Mouse (Mus musculus) forebrain, embryonic 10.5 days (tissue): ENCODE measurements around the gene Abcg4. TPM values are rescaled to one million over a fixed set of nuclear protein-coding genes. Genes with fewer than 3 reads are reported as not detected.

Experiments used
- DNase-seq: peaks from one replicate; pipeline ENCODE4 v3.0.0-alpha.2; 2017; ENCODE audit warnings: low spot score; ENCODE audit errors: extremely low spot score
- H3K27ac ChIP-seq: fragments of 300-500 bp; sonication (generic); 2 replicates; pipeline ENCODE4 v1.5.1; 2016; ENCODE audit warnings: mild to moderate bottlenecking
- H3K27me3 ChIP-seq: fragments of 300-500 bp; sonication (generic); 2 replicates; pipeline ENCODE4 v1.6.1; 2016; ENCODE audit warnings: mild to moderate bottlenecking; ENCODE audit not compliant: poor library complexity, severe bottlenecking
- H3K36me3 ChIP-seq: fragments of 300-500 bp; sonication (generic); replicated peaks from 2 replicates; pipeline ENCODE4 v1.6.1; 2016; ENCODE audit warnings: mild to moderate bottlenecking, moderate library complexity
- H3K4me1 ChIP-seq: fragments of 300-500 bp; sonication (generic); 2 replicates; pipeline ENCODE4 v1.6.1; 2016
- H3K4me3 ChIP-seq: fragments of 300-500 bp; sonication (generic); 2 replicates; pipeline ENCODE4 v1.5.1; 2016; ENCODE audit warnings: mild to moderate bottlenecking, moderate library complexity
- H3K9me3 ChIP-seq: fragments of 300-500 bp; sonication (generic); 2 replicates; pipeline ENCODE4 v1.6.1; 2016; ENCODE audit warnings: mild to moderate bottlenecking, moderate library complexity
- WGBS: fragments of 180-500 bp; shearing (Covaris S2); methylation state at CpG from one replicate; pipeline ENCODE4 v1.1.7; 2016; 5-methylcytosine and 5-hydroxymethylcytosine counted together
- polyA plus RNA-seq: library from polyadenylated mRNA; unstranded; fragments of >200 nt; fragmentation: Nextera tagmentation; extraction: Ambion mirVana; gene quantifications from 2 replicates; pipeline ENCODE4 v1.2.1, GENCODE M21; 2016

Gene Abcg4
- polyA plus RNA-seq, 1 experiment from 2014 or later, result 5.3 TPM

DNA sequence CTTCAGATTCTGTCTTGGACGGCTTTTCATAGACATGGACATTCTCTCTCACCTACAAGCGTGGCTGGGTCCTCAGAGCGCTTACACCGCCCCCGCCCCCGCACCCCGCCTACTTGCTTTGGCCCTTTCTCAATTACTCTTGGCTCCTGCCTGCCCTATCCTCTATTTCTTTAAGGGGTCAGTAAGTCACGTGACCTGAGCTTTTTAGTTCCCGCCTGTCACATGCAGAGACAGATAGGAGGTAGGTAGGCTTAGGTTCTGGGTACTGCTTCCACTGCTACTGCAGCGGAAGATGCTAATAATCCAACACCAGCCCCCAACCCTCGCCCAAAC is 510 bp upstream of the Abcg4 start:
- no peak for DNase-seq
- H3K27ac ChIP-seq, result peak overlapping the region; percentile 81
- H3K4me1 ChIP-seq, result peaks cover 39% of the 10 kb centered on the region
- H3K36me3 ChIP-seq, result peaks cover 43% of the 10 kb centered on the region
- no peaks in the 10 kb centered on the region; the same call in 1 of the 2 replicates for H3K9me3 ChIP-seq
- peaks cover 46% of the 10 kb centered on the region for H3K27me3 ChIP-seq
- peak overlapping the region; percentile 64 for H3K4me3 ChIP-seq
- WGBS, result 4% methylated on average over 11 of the region's 11 CpGs

DNA sequence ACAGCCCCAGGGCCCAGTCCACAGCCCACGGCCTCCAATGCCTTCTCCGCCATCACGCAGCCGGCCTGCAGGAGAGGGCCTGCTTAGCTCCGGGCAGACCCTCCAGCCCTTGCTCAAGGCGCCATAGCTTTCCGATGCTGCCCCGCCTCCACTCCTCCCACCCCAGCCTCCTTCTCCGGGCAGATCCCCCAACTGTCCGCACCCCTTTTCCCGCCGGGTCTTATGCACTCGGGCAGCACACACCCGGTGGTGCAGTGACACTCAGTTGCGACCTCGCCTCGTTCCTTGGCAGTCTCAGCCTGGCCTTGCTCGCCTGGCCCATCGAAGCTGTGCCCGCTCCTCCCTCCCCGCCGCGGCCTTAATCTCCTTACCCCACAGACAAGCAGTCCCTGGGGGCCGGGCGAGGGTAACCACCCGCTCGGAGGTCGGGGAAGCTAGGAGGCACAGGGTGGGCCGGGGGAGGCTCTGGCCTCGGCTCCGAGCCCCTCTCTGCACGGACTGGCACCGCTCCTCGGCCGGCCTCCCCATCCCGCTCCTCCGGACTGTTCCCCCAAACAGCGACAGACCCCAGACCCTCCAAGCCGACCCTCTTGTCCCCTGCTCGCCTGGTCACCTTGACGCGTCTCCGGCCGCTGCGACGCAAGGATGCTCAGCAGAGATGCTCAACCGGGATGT is 877 bp downstream of the Abcg4 start:
- peaks cover 30% of the 10 kb centered on the region for H3K36me3 ChIP-seq
- peak; percentile 59 for DNase-seq
- peak overlapping the region; percentile 81 for H3K27ac ChIP-seq
- H3K4me3 ChIP-seq, result peak overlapping the region; percentile 64
- H3K27me3 ChIP-seq, result peaks cover 46% of the 10 kb centered on the region
- no peaks in the 10 kb centered on the region; the same call in 1 of the 2 replicates for H3K9me3 ChIP-seq
- H3K4me1 ChIP-seq, result peaks cover 39% of the 10 kb centered on the region
- 1% methylated on average over 47 of the region's 47 CpGs for whole genome bisulfite sequencing

DNA sequence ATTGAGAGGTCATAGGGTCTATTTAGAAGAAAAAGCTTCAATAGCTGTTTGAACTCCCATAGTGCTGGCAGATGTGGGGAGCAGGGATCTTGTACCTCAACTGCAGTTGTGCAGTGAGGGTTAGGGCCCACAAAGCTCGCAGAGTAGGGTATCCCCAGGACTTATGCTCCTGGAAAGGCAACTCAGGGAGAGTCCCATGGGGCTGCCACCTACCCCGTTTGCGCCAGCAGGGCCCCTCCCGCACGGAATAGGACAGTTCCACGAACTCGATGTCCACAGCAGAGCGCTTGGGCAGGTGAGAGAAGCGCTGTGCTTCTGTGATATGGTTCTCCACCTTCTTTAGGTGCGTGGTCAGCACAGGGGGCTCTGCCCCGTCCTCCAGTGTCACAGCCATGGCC is 1.4 kb downstream of the Abcg4 start:
- no peak for DNase-seq
- peaks cover 25% of the 10 kb centered on the region for H3K36me3 ChIP-seq
- H3K4me3 ChIP-seq, result peak overlapping the region; percentile 64
- 5% methylated on average over 11 of the region's 11 CpGs for WGBS
- H3K27ac ChIP-seq, result peak overlapping the region; percentile 81
- no peaks in the 10 kb centered on the region; the same call in 1 of the 2 replicates for H3K9me3 ChIP-seq
- H3K27me3 ChIP-seq, result peaks cover 46% of the 10 kb centered on the region
- peaks cover 39% of the 10 kb centered on the region for H3K4me1 ChIP-seq

DNA sequence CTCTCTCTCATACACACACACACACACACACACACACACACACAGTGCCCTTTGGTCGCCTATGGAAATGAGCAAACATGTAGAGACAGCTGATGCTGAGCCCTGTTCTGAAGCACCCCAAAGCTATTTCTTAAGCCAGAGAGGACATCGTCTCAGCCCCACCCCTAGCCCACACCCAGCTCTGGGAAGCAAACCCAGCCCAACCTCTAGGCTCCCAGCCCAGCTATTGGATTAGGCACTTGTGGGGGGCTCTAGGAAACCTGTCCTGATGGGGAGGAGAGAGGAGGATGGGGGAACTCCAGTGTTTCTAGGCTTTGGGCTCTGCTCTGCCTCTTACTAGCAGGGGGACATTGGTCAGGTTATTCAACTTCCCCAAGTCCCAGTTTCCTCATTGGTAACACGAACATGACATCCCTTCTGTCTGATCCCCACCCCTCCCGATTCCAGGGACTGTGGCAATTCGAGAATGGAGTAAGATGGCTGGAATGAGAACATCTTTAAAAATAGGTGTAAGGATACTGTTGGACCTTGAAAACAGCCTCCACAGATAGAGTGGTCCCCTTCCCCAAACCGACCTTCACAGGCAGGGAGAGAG is 2.1 kb downstream of the Abcg4 start:
- H3K4me3 ChIP-seq, result peak overlapping the region; percentile 64

DNA sequence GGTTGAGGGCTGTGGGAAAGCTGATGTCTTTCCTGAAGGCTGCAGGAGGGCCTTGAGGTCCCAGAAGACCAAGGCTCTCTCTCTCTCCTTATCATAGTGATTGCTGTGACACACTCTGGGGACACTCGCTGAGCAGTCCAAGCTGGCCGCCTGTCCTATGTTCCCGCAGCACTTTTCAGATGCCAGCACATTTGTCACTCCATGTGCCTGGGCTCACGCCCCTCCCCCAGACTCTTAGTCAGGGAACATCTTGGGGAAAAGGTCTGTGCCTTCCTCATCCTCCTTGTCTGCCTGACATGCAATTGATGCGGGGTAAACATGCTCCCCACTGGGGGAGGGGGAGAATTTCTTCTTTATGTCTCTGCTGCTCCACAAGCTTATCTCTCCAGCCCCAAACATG is 5.2 kb downstream of the Abcg4 start:
- H3K27ac ChIP-seq, result no peak overlapping the region
- H3K36me3 ChIP-seq, result peaks cover 37% of the 10 kb centered on the region
- 77% methylated on average over 5 of the region's 5 CpGs for WGBS
- no peak for DNase-seq
- peaks cover 27% of the 10 kb centered on the region for H3K27me3 ChIP-seq
- no peaks in the 10 kb centered on the region for H3K9me3 ChIP-seq
- peaks cover 26% of the 10 kb centered on the region for H3K4me1 ChIP-seq
- H3K4me3 ChIP-seq, result no peak overlapping the region

More for the DNA sequence above, 2.1 kb downstream of the Abcg4 start:
- Histone ChIP-seq H3K4me1 (peaks cover 39% of the 10 kb centered on the region), H3K9me3 (no peaks in the 10 kb centered on the region; the same call in 1 of the 2 replicates), H3K27me3 (peaks cover 46% of the 10 kb centered on the region), H3K27ac (no peak overlapping the region), H3K36me3 (peaks cover 23% of the 10 kb centered on the region)
- DNase-seq, result no peak
- WGBS, result 14% methylated on average over 6 of the region's 6 CpGs

DNA sequence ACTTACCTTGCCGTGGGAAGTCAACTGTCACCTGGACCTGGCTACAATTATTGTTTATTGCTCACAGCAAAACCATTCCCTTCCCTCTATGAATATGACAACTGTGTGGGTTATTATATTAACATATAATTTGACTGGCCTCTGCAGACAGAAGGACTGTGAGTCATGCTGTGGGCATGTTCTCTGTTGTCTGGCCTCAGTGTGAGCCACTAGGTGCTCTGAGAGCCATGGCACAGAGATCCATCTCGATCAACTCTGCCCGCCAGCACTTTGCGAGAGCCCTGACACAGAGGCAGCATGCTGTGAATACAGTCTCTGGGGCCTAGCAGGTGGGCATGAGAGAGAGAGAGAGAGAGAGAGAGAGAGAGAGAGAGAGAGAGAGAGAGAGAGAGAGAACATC is 18.4 kb downstream of the Abcg4 start:
- Histone ChIP-seq H3K4me1 (peaks cover 15% of the 10 kb centered on the region), H3K36me3 (peaks cover 14% of the 10 kb centered on the region), H3K9me3 (no peaks in the 10 kb centered on the region), H3K27ac (no peak overlapping the region), H3K4me3 (no peak overlapping the region), H3K27me3 (peaks cover 16% of the 10 kb centered on the region)
- no peak for DNase-seq
- WGBS, result 87% methylated on average over 4 of the region's 4 CpGs

DNA sequence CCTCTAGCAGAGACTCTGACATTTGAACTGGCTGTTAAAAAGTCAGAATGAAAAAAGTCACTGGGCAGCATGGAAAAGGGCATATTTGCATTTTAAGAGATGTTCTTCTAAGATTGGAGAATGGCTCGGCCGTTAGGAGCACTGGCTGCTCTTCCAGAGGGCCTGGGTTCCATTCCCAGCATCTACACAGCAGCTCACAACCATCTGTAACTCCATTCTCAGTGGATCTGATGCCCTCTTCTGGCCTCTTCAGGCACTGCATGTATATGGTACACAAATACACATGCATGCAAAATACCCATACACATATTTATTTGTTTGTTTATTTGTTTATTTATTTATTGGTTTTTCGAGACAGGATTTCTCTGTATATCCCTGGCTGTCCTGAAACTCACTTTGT is 19.3 kb downstream of the Abcg4 start:
- no peak for DNase-seq
- no peaks in the 10 kb centered on the region for H3K9me3 ChIP-seq
- no peak overlapping the region for H3K27ac ChIP-seq
- H3K36me3 ChIP-seq, result peaks cover 5% of the 10 kb centered on the region
- no peak overlapping the region for H3K4me3 ChIP-seq
- peaks cover 16% of the 10 kb centered on the region for H3K27me3 ChIP-seq
- WGBS, result 85% methylated on average over 3 of the region's 3 CpGs
- H3K4me1 ChIP-seq, result peaks cover 21% of the 10 kb centered on the region

DNA sequence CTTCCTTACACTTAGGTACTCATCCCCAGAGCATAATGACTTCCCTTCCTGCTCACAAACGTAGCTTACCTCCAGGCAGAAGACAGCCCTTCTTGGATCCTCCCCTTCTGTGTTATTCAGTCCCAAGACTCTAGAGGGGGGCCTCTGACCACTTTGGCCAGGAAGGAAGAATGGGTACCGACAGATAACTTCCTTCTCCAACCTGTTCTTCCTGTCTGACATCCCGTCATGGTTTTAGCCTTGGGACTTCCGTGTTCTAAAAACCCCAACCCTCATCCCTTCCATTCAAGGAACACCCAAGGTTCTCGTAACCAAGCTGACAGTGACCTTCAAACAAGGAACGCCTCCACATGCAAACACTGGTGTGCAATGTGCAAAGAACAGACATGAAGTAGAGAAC is 20.0 kb downstream of the Abcg4 start, which contains the start of gene Nlrx1:
Gene Nlrx1, minus strand, starts transcription at position 168 of the 400 bp plus-strand sequence.
- Histone ChIP-seq H3K4me1 (peaks cover 21% of the 10 kb centered on the region), H3K27me3 (peaks cover 16% of the 10 kb centered on the region), H3K9me3 (no peaks in the 10 kb centered on the region), H3K36me3 (no peaks in the 10 kb centered on the region), H3K4me3 (peak within 1 kb of the TSS; percentile 63), H3K27ac (peak within 1 kb of the TSS; percentile 88)
- DNase-seq, result no peak
- 90% methylated on average over 6 of the region's 6 CpGs for WGBS

DNA sequence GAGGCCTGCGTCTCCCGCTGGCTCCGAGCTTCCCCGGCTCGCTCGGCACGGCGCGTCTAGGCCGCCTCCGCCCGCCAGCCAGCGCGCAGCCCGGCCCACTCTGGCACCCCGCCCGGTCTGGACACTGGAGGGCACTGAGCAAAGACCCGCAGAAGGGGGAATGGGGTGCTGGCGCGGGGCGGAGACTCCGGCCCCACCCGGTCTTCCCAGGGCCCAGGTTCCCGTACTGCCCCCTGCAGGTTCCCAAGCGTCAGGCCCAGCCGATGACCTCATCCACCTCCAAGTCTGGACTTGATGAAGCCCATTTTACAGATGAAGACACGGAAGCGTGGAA is 20.4 kb downstream of the Abcg4 start:
- Histone ChIP-seq H3K4me3 (peak overlapping the region; percentile 63), H3K9me3 (no peaks in the 10 kb centered on the region), H3K36me3 (no peaks in the 10 kb centered on the region), H3K27ac (peak overlapping the region; percentile 88), H3K4me1 (peaks cover 21% of the 10 kb centered on the region), H3K27me3 (peaks cover 16% of the 10 kb centered on the region)
- 6% methylated on average over 28 of the region's 28 CpGs for WGBS
- DNase-seq, result peak; percentile 75

DNA sequence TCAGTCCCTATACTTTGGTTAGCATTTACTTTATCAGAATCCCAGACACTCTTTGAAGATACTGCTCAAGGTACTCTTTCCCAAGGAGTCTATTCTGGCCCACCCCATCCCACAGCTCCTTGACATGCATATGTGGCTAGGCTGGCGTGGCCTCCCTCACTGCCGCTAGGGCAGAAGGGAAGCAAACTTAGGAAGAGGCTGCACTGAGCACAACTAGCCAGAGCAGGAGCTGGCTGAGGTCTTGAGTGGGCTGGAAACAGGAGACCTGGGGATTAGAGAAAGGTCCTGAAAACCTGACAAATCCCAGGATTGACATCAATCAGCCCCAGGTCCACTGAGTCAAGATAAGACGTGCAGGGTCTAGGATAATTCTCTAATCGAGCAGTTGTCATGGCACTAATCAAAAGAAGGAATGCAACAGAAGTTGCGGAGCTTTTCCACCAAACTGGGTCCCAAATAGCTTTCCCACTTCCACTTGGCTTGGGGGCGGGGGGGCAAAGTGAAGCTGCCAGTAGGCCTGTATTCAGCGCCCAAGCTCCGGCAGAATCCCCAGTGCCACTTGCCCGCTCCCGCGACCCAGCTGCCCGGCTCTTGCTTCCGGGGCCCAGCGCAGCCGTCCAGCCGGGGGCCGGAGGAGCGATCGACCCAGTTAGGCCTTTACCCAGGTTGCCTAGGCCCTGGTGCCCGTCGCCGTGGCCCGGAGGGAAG is 20.9 kb downstream of the Abcg4 start:
- Histone ChIP-seq H3K27ac (peak overlapping the region; percentile 88), H3K27me3 (peaks cover 16% of the 10 kb centered on the region), H3K4me1 (peaks cover 21% of the 10 kb centered on the region), H3K9me3 (no peaks in the 10 kb centered on the region), H3K4me3 (peak overlapping the region; percentile 63), H3K36me3 (no peaks in the 10 kb centered on the region)
- 9% methylated on average over 23 of the region's 23 CpGs for WGBS
- DNase-seq, result peak; percentile 27

DNA sequence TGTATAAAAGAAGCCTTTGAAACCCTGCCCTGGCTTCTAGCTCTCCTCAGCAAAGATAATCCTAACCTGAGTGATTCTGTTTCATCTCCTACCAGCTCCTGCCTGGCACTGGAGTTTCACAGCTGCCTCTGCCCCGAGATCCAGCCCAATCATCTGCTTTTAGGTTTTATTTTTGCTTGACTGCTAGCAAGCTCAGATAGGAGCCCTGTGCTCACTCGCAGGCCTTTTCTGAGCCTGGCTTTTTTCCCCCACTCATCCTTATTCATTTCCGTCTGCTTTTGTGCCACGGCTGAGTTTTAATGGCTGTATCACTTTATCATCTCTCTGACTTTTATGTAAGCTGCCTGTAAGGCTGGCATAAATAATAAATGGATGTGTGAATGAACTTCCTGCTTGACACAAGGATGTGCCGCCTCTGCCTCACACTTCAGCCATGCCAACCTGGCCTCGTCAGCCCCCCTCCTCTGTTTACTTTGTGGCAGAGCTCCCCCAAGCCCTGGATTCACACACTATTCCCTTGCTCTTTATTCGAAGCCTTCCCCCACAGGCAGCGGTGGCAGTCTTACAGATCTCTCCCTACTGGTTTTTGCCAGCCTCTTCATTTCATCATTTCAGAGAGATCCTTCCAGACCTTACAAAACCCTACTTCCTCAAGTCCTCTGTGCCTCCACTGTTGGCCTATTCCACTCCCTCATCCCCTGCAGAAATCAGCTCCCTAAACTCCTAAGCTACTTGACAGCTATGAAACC is 21.8 kb downstream of the Abcg4 start:
- no peak overlapping the region; the same call in 1 of the 2 replicates for H3K4me3 ChIP-seq
- 76% methylated on average over 8 of the region's 8 CpGs for WGBS
- no peaks in the 10 kb centered on the region for H3K9me3 ChIP-seq
- peaks cover 16% of the 10 kb centered on the region for H3K27me3 ChIP-seq
- no peaks in the 10 kb centered on the region for H3K36me3 ChIP-seq
- peak overlapping the region; percentile 88; the same call in 1 of the 2 replicates for H3K27ac ChIP-seq
- no peak for DNase-seq
- H3K4me1 ChIP-seq, result peaks cover 21% of the 10 kb centered on the region

DNA sequence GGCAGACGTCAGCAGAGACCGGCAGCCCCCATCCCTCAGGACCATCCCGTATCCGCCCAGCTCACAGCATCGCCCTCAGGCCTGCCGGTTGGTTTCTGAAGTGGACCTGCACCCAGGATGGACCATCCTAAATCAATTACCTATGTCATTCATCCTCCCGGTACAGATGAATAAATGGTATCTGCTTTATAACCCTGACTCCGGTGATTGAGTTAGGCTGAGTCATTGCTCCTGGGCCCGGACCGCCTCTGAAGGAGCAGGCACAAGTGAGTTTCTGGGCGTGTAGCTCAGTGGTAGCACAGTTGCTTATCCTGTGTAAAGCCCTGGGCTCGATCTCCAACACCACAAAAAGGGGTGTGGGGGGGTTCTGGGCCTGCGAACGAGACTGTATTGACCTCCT is 27.0 kb downstream of the Abcg4 start:
- Histone ChIP-seq H3K4me1 (peaks cover 9% of the 10 kb centered on the region; the same call in 1 of the 2 replicates), H3K36me3 (no peaks in the 10 kb centered on the region), H3K27me3 (peaks cover 4% of the 10 kb centered on the region), H3K4me3 (no peak overlapping the region), H3K9me3 (no peaks in the 10 kb centered on the region), H3K27ac (no peak overlapping the region)
- WGBS, result 88% methylated on average over 14 of the region's 14 CpGs
- no peak for DNase-seq
